Mouse (Mus musculus) neural tube, embryonic 14.5 days (tissue): ENCODE results near the gene Cnot10. TPM values are rescaled to one million over a fixed set of nuclear protein-coding genes. Genes with fewer than 3 reads are reported as not detected.
A peak's percentile ranks its signal among the peaks of the same experiment; 100 is the strongest.

Source experiments
- ATAC-seq: fragments of 200-750 bp; cut with Nextera tagmentation; 2 replicates; pipeline ENCODE4 v1.8.0; 2017; ENCODE audit warnings: low read depth, mild to moderate bottlenecking, moderate TSS enrichment, moderate library complexity
- H3K27ac ChIP-seq: fragments of 300-500 bp; sonication (generic); 2 replicates; pipeline ENCODE4 v1.5.1; 2014; ENCODE audit warnings: low read depth, mild to moderate bottlenecking, control low read depth, low read length, moderate library complexity, mixed read lengths
- H3K27me3 ChIP-seq: fragments of 300-500 bp; sonication (generic); 2 replicates; pipeline ENCODE4 v1.6.1; 2014; ENCODE audit warnings: low read length; ENCODE audit not compliant: control insufficient read depth, insufficient read depth
- H3K36me3 ChIP-seq: fragments of 300-500 bp; sonication (generic); 2 replicates; pipeline ENCODE4 v1.6.1; 2014; ENCODE audit warnings: low read length, mixed read lengths; ENCODE audit not compliant: control insufficient read depth, insufficient read depth
- H3K4me1 ChIP-seq: fragments of 300-500 bp; sonication (generic); 2 replicates; pipeline ENCODE4 v1.6.1; 2014; ENCODE audit warnings: low read length; ENCODE audit not compliant: control insufficient read depth, insufficient read depth
- H3K4me2 ChIP-seq: fragments of 300-500 bp; sonication (generic); 2 replicates; pipeline ENCODE4 v1.6.1; 2014; ENCODE audit warnings: mild to moderate bottlenecking, low read depth, low read length, control low read depth
- H3K4me3 ChIP-seq: fragments of 300-500 bp; sonication (generic); 2 replicates; pipeline ENCODE4 v1.5.1; 2014; ENCODE audit warnings: low read depth, low read length, control low read depth, mixed read lengths
- H3K9ac ChIP-seq: fragments of 300-500 bp; sonication (generic); replicated peaks from 2 replicates; pipeline ENCODE4 v1.6.1; 2014; ENCODE audit warnings: low read depth, mild to moderate bottlenecking, control low read depth, low read length, mixed read lengths
- H3K9me3 ChIP-seq: fragments of 300-500 bp; sonication (generic); 2 replicates; pipeline ENCODE4 v1.6.1; 2016; ENCODE audit warnings: low read length; ENCODE audit not compliant: control insufficient read depth
- WGBS: fragments of 180-500 bp; shearing (Covaris S2); extraction: QIAGEN DNeasy Blood & Tissue Kit; methylation state at CpG from one replicate; pipeline ENCODE4 v1.1.7; 2014; 5-methylcytosine and 5-hydroxymethylcytosine counted together
- polyA plus RNA-seq: library from polyadenylated mRNA; unstranded; fragments of >200 nt; fragmentation: Nextera tagmentation; extraction: Ambion mirVana; gene quantifications from 2 replicates; pipeline ENCODE4 v1.2.1, GENCODE M21; 2014

The Cnot10 gene
- polyA plus RNA-seq, 1 experiment from 2014 or later: 54.6 TPM

DNA sequence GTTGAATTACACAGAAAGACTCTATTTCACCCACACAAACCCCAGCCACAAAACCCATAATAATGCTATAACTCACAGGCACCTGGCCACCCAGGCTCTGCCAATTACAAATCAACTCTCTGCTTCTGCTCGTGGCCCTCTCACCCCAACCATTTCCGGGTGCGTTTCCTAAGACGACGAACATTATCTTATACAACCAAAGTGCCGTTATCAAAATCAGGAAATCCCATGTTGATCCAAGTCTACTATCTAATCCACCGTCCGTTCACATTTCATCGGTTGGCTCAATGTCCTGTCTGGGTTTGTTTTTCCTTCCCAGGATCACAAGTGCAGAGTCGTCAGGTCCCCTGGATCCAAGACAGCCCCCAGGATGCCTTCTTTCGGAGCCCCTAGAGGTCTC lies 61.3 kb downstream of the Cnot10 start:
- Histone ChIP-seq H3K4me1 (no peaks in the 10 kb centered on the region), H3K36me3 (no peaks in the 10 kb centered on the region), H3K4me3 (no peak overlapping the region), H3K9ac (no peak overlapping the region), H3K27me3 (no peaks in the 10 kb centered on the region), H3K27ac (no peak overlapping the region), H3K9me3 (no peaks in the 10 kb centered on the region), H3K4me2 (no peak overlapping the region)
- 90% methylated on average over 11 of the region's 11 CpGs for WGBS
- no peak for ATAC-seq

- Histone ChIP-seq H3K27ac (no peak overlapping the region), H3K9me3 (no peaks in the 10 kb centered on the region), H3K9ac (no peak overlapping the region), H3K4me1 (no peaks in the 10 kb centered on the region), H3K4me3 (no peak overlapping the region), H3K27me3 (no peaks in the 10 kb centered on the region), H3K36me3 (no peaks in the 10 kb centered on the region), H3K4me2 (no peak overlapping the region)
- 96% methylated on average over 1 of the region's 1 CpGs for WGBS
- ATAC-seq: no peak
Observed at GRCm38 (mm10) chr9:114576001-114576400, 64.0 kb downstream of the Cnot10 start.

DNA sequence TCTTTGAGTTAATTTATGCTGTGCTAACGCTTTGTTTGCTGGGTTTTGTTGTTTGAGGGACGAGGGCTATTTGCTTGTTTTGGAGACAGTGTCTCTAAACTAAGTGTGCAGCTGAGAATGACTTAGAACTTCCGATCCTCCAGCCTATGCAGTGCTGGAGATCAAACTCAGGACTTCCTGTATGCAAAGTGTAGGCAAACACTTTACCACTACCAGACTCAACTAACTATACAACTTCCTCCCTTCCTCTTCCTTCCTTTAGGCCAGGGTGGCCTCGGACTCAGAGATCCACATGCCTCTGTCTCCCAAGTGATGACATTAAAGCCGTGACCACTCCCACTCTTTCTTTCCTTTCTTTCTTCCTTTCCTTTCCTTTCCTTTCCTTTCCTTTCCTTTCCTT lies 66.5 kb downstream of the Cnot10 start:
- Histone ChIP-seq H3K9me3 (no peaks in the 10 kb centered on the region), H3K27me3 (no peaks in the 10 kb centered on the region), H3K9ac (no peak overlapping the region), H3K4me2 (no peak overlapping the region), H3K27ac (no peak overlapping the region), H3K4me1 (no peaks in the 10 kb centered on the region), H3K4me3 (no peak overlapping the region), H3K36me3 (no peaks in the 10 kb centered on the region)
- WGBS: 67% methylated on average over 5 of the region's 5 CpGs
- no peak for ATAC-seq

- Histone ChIP-seq H3K9me3 (no peaks in the 10 kb centered on the region), H3K4me3 (no peak overlapping the region), H3K4me1 (no peaks in the 10 kb centered on the region), H3K9ac (no peak overlapping the region), H3K27ac (no peak overlapping the region), H3K36me3 (no peaks in the 10 kb centered on the region), H3K27me3 (no peaks in the 10 kb centered on the region), H3K4me2 (no peak overlapping the region)
- WGBS: 91% methylated on average over 5 of the region's 5 CpGs
- no peak for ATAC-seq
Observed at GRCm38 (mm10) chr9:114568682-114569474, 71.1 kb downstream of the Cnot10 start.

DNA sequence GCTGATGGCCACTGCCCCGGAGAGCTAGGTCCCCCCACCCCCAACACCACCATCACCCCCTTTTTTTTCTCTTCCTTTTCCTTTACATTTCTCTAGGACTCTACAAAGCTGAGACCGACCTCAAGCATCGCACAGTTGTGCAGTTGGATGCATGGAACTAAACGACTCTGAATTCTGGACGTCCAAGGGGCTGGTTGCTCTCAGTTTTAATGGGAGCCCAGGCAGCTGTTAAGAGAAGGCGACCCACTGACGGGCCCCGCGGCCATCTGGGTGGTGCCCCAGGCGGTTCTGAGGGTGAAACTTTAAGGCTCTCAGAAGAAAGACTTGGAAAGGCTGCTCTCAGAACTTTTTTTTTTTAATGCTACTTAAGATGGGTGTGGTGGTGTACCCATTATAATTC lies 75.3 kb downstream of the Cnot10 start:
- Histone ChIP-seq H3K36me3 (no peaks in the 10 kb centered on the region), H3K9ac (peak overlapping the region; percentile 66; the same call in 1 of the 2 replicates), H3K4me3 (peak overlapping the region; percentile 58), H3K4me1 (peaks cover 16% of the 10 kb centered on the region; the same call in 1 of the 2 replicates), H3K27ac (no peak overlapping the region), H3K9me3 (no peaks in the 10 kb centered on the region), H3K4me2 (peak overlapping the region; percentile 79), H3K27me3 (peaks cover 19% of the 10 kb centered on the region)
- ATAC-seq: no peak
- 0% methylated on average over 10 of the region's 10 CpGs for WGBS

- Histone ChIP-seq H3K36me3 (no peaks in the 10 kb centered on the region), H3K4me2 (peak within 1 kb of the TSS; percentile 79), H3K27me3 (peaks cover 19% of the 10 kb centered on the region), H3K27ac (peak within 1 kb of the TSS; percentile 69), H3K4me3 (peak within 1 kb of the TSS; percentile 58), H3K9ac (peak within 1 kb of the TSS; percentile 66), H3K9me3 (no peaks in the 10 kb centered on the region), H3K4me1 (peaks cover 16% of the 10 kb centered on the region; the same call in 1 of the 2 replicates)
- WGBS: under 1% methylated on average over 88 of the region's 91 CpGs
- peak; percentile 52 for ATAC-seq
Observed at GRCm38 (mm10) chr9:114563761-114564606, 76.0 kb downstream of the Cnot10 start, which contains the start of gene Trim71. Trim71 (minus strand) TSS chr9:114564369.

DNA sequence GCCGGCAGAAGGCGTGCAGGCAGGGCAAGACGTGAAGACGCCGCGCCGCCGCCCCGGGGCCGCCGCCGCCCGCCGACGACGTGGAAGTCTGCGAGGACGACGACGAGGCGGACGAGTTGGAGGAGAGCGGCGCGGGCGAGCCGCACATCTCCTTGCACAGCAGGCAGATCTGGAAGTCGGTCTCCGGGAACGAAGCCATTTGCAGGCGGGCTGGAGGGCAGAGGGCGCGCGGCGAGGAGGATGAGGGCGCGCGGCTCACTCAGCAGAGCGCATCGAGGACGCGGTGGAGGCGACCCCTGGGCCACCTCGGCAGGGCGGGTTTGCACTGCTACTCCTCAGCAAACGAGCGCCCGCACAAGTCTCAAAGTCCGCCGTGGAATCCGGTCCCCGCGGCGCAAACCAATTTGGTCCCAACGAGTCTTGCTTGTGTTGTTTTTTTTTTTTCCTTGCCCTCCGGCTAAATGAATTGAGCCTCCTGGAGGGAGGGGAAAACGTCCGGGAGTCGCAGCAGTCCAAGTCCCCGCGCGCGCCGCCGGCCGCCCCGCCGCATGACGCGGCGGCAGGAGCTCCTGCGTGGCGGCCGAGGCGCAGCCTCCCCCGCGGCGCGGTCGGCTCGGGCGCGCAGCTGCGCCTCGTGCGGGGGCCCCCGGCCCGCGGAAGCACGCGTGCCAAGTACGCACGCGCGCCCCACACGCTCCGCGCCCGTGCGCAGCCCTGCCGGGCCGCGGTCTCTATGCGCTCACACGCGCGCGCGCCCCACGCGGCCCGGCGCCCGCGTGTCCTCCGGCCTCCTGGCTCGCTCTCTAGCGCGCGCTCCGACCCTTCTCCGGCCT lies 76.8 kb downstream of the Cnot10 start:
- H3K9ac ChIP-seq: peak overlapping the region; percentile 66
- ATAC-seq: peak; percentile 83
- no peaks in the 10 kb centered on the region for H3K36me3 ChIP-seq
- peaks cover 19% of the 10 kb centered on the region for H3K27me3 ChIP-seq
- H3K4me3 ChIP-seq: peak overlapping the region; percentile 58
- peak overlapping the region; percentile 79 for H3K4me2 ChIP-seq
- H3K4me1 ChIP-seq: peaks cover 16% of the 10 kb centered on the region; the same call in 1 of the 2 replicates
- under 1% methylated on average over 89 of the region's 122 CpGs for WGBS
- H3K27ac ChIP-seq: peak overlapping the region; percentile 69
- H3K9me3 ChIP-seq: no peaks in the 10 kb centered on the region

DNA sequence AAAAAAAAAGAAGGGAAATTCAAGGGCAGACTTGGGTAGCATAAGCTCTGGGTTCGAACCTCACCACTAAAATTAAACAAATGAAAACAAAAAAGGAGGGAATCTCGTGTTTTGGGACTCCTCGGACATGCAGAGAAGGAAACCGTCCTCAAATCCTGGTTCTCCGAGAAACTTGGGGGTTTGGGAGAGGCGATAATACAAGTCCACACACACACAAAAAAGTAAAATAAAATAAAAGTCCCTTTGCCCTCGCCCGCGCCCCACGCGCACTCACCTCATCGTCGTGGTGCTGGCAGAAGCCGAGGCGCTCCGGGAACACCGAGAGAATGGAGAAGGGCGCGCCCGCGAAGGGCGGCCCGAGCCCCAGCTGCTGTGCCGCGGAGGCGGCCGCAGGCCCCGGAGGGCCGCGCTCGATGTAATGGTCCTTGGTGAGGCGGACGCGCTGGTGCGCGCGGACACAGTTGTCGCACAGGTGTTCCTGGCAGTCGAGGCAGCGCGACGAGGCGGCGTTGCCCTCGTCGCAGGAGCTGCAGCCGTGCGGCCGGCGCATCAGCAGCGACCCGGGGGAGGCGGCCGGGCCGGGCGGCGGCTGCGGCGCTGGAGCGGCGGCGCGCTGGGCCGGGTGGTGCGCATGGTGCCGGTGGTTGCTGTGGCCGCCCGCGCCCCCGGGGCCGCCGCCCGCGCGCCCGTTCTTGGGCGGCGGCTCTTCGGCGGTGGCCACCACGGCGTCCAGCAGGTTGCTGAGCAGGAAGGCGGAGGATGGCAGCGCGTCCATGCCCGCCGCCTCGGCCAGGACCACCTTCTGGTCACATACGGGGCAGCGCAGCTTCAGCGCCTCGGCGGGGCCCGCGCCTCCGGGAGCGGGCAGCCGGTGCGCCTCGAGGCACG lies 77.7 kb downstream of the Cnot10 start:
- 1% methylated on average over 52 of the region's 101 CpGs for WGBS

More for the DNA sequence above, 77.7 kb downstream of the Cnot10 start:
- Histone ChIP-seq H3K4me1 (peaks cover 16% of the 10 kb centered on the region; the same call in 1 of the 2 replicates), H3K36me3 (no peaks in the 10 kb centered on the region), H3K4me2 (peak overlapping the region; percentile 79), H3K9me3 (no peaks in the 10 kb centered on the region), H3K27me3 (peaks cover 19% of the 10 kb centered on the region), H3K27ac (no peak overlapping the region), H3K9ac (peak overlapping the region; percentile 66), H3K4me3 (peak overlapping the region; percentile 58)
- ATAC-seq: no peak
